Mouse (Mus musculus): ENCODE measurements around the gene Rptor. TPM values are rescaled to one million over a fixed set of nuclear protein-coding genes. Genes with fewer than 3 reads are reported as not detected.

Gene Rptor
- polyA plus RNA-seq, 1 experiment from 2014 or later, result 13.3 TPM

DNA sequence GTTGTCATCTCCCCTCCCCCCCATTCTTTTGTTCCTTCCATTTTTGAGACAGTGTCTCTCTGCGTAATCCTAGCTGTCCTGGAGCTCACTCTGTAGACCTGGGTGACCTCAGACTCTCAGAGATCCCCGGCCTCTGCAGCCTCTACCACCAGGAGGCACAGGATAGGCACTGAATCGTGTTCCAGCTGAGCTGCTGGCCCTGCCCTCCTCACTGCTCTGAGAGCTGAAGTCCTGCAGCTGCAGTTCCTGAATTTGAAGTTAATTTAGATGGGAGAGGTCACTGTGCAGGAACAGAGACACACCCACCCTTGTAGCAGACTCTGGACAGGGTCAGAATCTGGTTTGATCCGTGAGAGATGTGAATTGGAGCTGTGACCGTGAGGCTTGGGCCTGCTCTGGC, 112.7 kb downstream of the Rptor start:
- H3K9ac ChIP-seq, result no peak overlapping the region
- peaks cover 3% of the 10 kb centered on the region; the same call in 1 of the 2 replicates for H3K36me3 ChIP-seq
- 65% methylated on average over 5 of the region's 5 CpGs for WGBS
- no peak for ATAC-seq (ENCODE audit: insufficient number of reproducible peaks, low FRiP score)
- no peak overlapping the region for H3K4me2 ChIP-seq
- no peak overlapping the region for H3K27ac ChIP-seq (ENCODE audit: poor library complexity, severe bottlenecking)
- no peaks in the 10 kb centered on the region for H3K27me3 ChIP-seq (replicated peaks)
- H3K4me1 ChIP-seq (replicated peaks), result peaks cover 32% of the 10 kb centered on the region
- H3K9me3 ChIP-seq (replicated peaks), result 0 out of 2 replicates have a peak, but pooled peaks cover 4% of the 10 kb centered on the region
- no peak overlapping the region for H3K4me3 ChIP-seq

DNA sequence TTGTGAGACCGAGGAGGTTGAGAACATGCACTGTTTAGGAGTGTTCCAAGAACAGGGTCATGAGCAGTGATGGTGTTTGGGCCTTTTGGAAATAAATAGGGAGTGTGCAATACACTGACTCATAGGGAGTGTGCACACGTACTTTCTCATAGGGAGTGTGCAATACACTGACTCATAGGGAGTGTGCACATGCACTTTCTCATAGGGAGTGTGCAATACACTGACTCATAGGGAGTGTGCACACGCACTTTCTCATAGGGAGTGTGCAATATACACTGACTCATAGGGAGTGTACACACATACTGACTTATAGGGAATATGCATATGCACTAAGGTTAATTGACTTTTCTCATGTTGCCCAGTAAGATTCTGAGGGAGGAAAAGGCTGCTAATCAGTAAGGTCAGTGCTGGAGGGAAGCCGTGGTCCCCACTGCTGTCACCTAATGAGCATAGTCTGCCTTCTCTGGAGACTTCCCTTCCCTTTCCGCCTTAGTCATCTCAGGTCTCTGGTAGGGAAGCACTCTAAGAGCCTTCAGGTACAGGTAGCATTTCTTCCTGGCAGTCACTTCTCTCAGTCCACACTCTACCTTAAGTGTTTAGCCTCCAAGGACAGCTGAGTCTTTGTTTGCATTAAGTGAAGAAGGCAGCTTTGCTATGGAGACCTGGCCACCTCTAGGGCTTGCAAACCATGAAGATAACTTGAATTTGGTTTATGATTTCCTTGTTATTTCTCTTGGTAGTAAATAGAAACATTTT, 113.3 kb downstream of the Rptor start:
- Histone ChIP-seq H3K36me3 (peaks cover 3% of the 10 kb centered on the region; the same call in 1 of the 2 replicates), H3K9ac (no peak overlapping the region), H3K4me1 (replicated peaks) (peaks cover 32% of the 10 kb centered on the region), H3K27me3 (replicated peaks) (no peaks in the 10 kb centered on the region), H3K27ac (ENCODE audit: poor library complexity, severe bottlenecking) (no peak overlapping the region), H3K9me3 (replicated peaks) (0 out of 2 replicates have a peak, but pooled peaks cover 4% of the 10 kb centered on the region), H3K4me3 (no peak overlapping the region), H3K4me2 (no peak overlapping the region)
- ATAC-seq (ENCODE audit: insufficient number of reproducible peaks, low FRiP score), result no peak
- WGBS, result 84% methylated on average over 5 of the region's 5 CpGs

- WGBS, result 89% methylated on average over 3 of the region's 3 CpGs
- H3K27ac ChIP-seq (ENCODE audit: poor library complexity, severe bottlenecking), result no peak overlapping the region
- peaks cover 3% of the 10 kb centered on the region; the same call in 1 of the 2 replicates for H3K36me3 ChIP-seq
- 0 out of 2 replicates have a peak, but pooled peaks cover 4% of the 10 kb centered on the region for H3K9me3 ChIP-seq (replicated peaks)
- H3K4me1 ChIP-seq (replicated peaks), result peaks cover 31% of the 10 kb centered on the region
- H3K4me2 ChIP-seq, result no peak overlapping the region
- no peaks in the 10 kb centered on the region for H3K27me3 ChIP-seq (replicated peaks)
- no peak overlapping the region for H3K4me3 ChIP-seq
- H3K9ac ChIP-seq, result no peak overlapping the region
- no peak for ATAC-seq (ENCODE audit: insufficient number of reproducible peaks, low FRiP score)
Observed at GRCm38 (mm10) chr11:119718115-119718514, 115.4 kb downstream of the Rptor start.

DNA sequence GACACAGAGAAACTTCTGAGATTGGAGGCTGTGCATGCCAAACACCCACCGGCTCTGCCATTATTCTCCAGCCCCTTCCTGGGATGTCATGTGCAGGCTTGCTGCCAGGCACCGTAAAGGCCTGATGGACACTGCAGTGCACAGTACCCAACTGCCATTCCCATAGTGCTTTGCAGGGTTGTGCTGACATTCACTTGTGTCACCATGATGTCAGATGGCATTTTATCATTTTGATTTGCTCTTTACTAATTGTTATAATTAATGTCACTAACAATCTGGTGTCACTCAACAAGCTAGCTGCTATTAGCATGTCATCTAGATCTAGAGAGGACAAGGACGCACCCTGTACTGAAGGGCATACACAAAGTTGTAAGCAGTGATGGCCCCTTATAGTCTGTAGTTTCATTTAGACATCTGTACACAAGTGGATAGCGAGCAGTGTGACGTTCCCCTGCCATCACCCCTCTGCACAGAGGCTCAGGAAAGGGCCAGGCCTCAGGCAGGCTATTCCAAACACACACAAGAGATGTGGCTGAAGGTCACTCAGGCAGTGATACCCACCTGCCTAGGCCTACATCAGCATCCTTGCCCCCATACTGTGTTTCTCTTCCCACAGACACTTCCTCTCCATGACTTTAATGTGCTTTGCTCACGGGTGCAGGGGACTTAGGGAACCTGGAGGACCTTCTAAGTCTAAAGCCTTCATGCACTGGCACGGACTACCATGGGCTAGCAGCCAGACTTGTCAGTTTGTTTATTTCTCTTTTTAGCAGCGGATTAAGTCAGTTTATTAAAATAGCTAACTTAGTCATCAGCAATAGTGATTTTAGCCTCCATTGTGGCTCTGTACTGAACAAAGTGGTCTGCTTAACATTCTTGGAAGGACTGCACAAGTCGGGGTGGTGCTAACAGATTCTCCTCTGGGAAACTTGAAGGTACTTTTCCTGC, 117.7 kb downstream of the Rptor start:
- H3K4me2 ChIP-seq, result no peak overlapping the region
- WGBS, result 65% methylated on average over 9 of the region's 9 CpGs

DNA sequence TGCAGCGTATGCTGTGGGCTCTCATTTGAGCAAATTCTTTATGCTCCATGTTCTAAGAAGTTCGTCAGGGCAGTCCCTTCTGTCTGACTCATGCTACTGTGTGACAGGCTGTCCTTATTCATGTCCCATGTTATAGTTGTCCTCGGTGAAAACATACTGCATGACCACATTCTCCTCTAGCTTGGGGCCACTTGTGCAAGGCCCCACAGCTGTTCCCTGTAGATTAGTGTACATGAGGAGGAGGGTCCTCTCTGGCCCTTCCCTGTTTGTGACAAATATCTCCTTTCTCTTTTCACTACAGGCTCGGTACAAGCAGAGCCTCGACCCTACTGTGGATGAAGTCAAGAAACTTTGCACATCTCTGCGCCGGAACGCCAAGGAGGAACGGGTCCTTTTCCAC, 122.0 kb downstream of the Rptor start:
- Histone ChIP-seq H3K36me3 (peaks cover 20% of the 10 kb centered on the region), H3K9ac (no peak overlapping the region), H3K27me3 (replicated peaks) (no peaks in the 10 kb centered on the region), H3K27ac (ENCODE audit: poor library complexity, severe bottlenecking) (no peak overlapping the region), H3K4me3 (no peak overlapping the region), H3K9me3 (replicated peaks) (no peaks in the 10 kb centered on the region), H3K4me1 (replicated peaks) (peaks cover 32% of the 10 kb centered on the region), H3K4me2 (no peak overlapping the region)
- ATAC-seq (ENCODE audit: insufficient number of reproducible peaks, low FRiP score), result no peak
- 85% methylated on average over 9 of the region's 9 CpGs for WGBS

More for the DNA sequence above, 117.7 kb downstream of the Rptor start:
- Histone ChIP-seq H3K9me3 (replicated peaks) (0 out of 2 replicates have a peak, but pooled peaks cover 4% of the 10 kb centered on the region), H3K4me3 (no peak overlapping the region), H3K27me3 (replicated peaks) (no peaks in the 10 kb centered on the region), H3K36me3 (peaks cover 8% of the 10 kb centered on the region; the same call in 1 of the 2 replicates), H3K9ac (no peak overlapping the region), H3K4me1 (replicated peaks) (peaks cover 34% of the 10 kb centered on the region), H3K27ac (ENCODE audit: poor library complexity, severe bottlenecking) (peak overlapping the region; percentile 64)
- ATAC-seq (ENCODE audit: insufficient number of reproducible peaks, low FRiP score), result no peak

DNA sequence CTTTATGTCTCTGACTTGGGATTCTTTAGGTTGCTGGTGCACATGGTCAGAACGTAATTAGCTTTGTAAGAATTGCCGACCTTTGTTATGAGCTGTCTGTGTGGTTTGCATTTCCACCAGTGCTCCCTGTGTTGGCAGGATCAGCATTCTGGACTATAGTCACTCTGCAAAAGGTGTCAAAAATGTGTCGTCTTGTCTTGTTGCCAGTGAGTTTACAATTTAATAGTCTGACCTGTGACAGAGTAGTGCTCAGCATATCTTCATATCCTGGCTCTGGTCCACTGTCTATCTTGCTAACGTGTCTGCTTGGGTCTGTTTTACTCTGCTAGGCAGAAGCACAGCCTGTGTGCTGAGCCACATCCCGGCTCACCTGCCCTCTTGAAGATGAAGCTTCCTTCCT, 128.7 kb downstream of the Rptor start:
- H3K27ac ChIP-seq (ENCODE audit: poor library complexity, severe bottlenecking), result no peak overlapping the region; the same call in 1 of the 2 replicates
- no peak overlapping the region for H3K9ac ChIP-seq
- no peak overlapping the region for H3K4me2 ChIP-seq
- 49% methylated on average over 5 of the region's 5 CpGs for WGBS
- H3K9me3 ChIP-seq (replicated peaks), result no peaks in the 10 kb centered on the region
- H3K27me3 ChIP-seq (replicated peaks), result no peaks in the 10 kb centered on the region
- no peak overlapping the region for H3K4me3 ChIP-seq
- peaks cover 7% of the 10 kb centered on the region for H3K36me3 ChIP-seq
- peaks cover 59% of the 10 kb centered on the region for H3K4me1 ChIP-seq (replicated peaks)
- no peak for ATAC-seq (ENCODE audit: insufficient number of reproducible peaks, low FRiP score)

DNA sequence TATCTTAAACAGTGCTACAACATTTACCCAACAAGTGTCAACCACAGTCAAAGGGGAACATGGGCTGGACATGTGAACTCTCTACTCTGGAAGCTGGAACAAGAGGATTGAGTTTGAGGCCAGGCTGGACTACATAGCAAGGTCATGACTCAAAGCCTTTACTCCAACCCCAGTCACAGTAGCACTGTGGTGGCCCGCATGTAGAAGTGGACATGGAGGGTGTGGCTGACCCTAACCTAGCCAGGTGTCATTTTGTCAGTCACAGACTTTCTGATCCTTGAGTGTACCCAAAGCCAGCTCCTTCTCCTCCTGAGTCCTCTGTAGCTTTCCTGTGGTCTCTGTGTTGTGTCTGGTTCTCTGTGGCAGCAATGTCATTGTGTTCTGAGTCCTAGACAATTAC, 129.7 kb downstream of the Rptor start:
- 19% methylated on average over 1 of the region's 1 CpGs for WGBS
- peak overlapping the region; percentile 83 for H3K27ac ChIP-seq (ENCODE audit: poor library complexity, severe bottlenecking)
- H3K9me3 ChIP-seq (replicated peaks), result no peaks in the 10 kb centered on the region
- ATAC-seq (ENCODE audit: insufficient number of reproducible peaks, low FRiP score), result no peak
- H3K4me3 ChIP-seq, result no peak overlapping the region
- H3K27me3 ChIP-seq (replicated peaks), result no peaks in the 10 kb centered on the region
- peaks cover 68% of the 10 kb centered on the region for H3K4me1 ChIP-seq (replicated peaks)
- H3K9ac ChIP-seq, result peak overlapping the region; percentile 56
- H3K4me2 ChIP-seq, result peak overlapping the region; percentile 36
- H3K36me3 ChIP-seq, result no peaks in the 10 kb centered on the region

DNA sequence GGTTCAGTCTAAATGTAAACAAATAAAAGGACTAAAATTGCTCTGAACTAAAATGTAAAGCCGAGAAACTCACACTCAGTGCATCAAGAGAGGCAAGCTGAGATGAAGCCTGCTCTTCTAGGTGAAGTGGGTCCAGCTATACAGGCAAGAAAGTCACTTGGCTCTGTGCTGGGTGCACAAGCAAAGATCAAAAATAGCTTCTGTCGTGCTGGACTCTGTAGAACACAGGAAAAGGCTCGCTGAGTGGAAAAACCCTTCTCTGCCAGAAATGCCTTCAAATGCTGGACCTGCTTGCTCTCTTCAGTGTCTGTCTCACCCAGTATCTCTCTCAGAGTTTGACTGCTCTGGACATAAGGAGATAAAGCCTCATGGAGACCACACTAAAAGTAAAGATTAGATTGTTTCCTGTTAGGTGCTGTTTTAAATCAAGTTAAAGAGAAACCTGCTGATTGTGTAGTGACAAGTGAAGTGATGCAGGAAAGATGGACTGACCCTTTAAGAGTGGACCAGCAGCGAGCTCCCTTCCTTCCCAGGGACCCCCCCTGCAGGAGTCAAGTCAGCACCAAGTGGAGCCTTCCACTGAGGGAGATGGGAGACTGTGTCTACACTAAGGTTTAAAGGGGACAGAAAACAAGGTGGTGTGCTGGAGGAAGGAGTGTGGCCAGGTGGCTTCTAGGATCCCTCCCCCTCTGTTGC, 130.4 kb downstream of the Rptor start:
- Histone ChIP-seq H3K27me3 (replicated peaks) (no peaks in the 10 kb centered on the region), H3K27ac (ENCODE audit: poor library complexity, severe bottlenecking) (peak overlapping the region; percentile 83), H3K36me3 (no peaks in the 10 kb centered on the region), H3K9me3 (replicated peaks) (no peaks in the 10 kb centered on the region), H3K4me1 (replicated peaks) (peaks cover 72% of the 10 kb centered on the region), H3K4me2 (peak overlapping the region; percentile 36), H3K9ac (peak overlapping the region; percentile 56), H3K4me3 (no peak overlapping the region)
- 12% methylated on average over 4 of the region's 4 CpGs for WGBS
- ATAC-seq (ENCODE audit: insufficient number of reproducible peaks, low FRiP score), result peak; percentile 65

- Histone ChIP-seq H3K4me2 (0 out of 2 replicates have a peak overlapping the region, but pooled peaks have one; percentile 13), H3K4me1 (replicated peaks) (peaks cover 78% of the 10 kb centered on the region), H3K27me3 (replicated peaks) (no peaks in the 10 kb centered on the region), H3K9me3 (replicated peaks) (no peaks in the 10 kb centered on the region), H3K36me3 (no peaks in the 10 kb centered on the region), H3K27ac (ENCODE audit: poor library complexity, severe bottlenecking) (peak overlapping the region; percentile 83), H3K4me3 (no peak overlapping the region), H3K9ac (no peak overlapping the region)
- ATAC-seq (ENCODE audit: insufficient number of reproducible peaks, low FRiP score), result no peak
- 62% methylated on average over 7 of the region's 7 CpGs for WGBS
Observed at GRCm38 (mm10) chr11:119733657-119733990, 130.9 kb downstream of the Rptor start.

DNA sequence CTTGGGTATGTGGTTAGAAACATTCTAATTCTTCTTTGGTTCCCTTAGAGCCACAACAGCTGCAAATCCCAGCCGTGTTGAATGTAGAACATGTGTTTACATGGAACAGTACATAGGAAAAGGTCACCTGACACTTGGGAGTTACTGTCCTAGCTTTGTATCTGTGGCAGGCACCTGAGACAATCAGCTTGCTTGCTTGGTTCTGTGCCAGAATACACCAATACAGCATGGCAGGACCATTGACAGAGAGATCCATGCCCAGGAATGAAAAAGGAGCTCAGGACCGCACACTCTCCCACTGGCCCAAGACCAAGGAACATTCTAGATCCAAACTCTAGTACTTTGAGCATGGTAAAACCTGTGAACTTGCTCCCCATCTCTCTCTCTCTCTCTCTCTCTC, 132.4 kb downstream of the Rptor start:
- WGBS, result 90% methylated on average over 2 of the region's 2 CpGs
- no peak overlapping the region for H3K9ac ChIP-seq
- no peak overlapping the region for H3K4me3 ChIP-seq
- no peaks in the 10 kb centered on the region for H3K9me3 ChIP-seq (replicated peaks)
- H3K27me3 ChIP-seq (replicated peaks), result no peaks in the 10 kb centered on the region
- no peak overlapping the region for H3K27ac ChIP-seq (ENCODE audit: poor library complexity, severe bottlenecking)
- no peak for ATAC-seq (ENCODE audit: insufficient number of reproducible peaks, low FRiP score)
- H3K36me3 ChIP-seq, result no peaks in the 10 kb centered on the region
- peaks cover 84% of the 10 kb centered on the region for H3K4me1 ChIP-seq (replicated peaks)
- H3K4me2 ChIP-seq, result no peak overlapping the region

Measured in heart, embryonic 12.5 days (tissue).